Mouse (Mus musculus) midbrain, embryonic 15.5 days (tissue): ENCODE data around the gene Brd3. TPM values are rescaled to one million over a fixed set of nuclear protein-coding genes. Genes with fewer than 3 reads are reported as not detected.
A peak's percentile ranks its signal among the peaks of the same experiment; 100 is the strongest.

Experiments
- ATAC-seq: fragments of 200-750 bp; cut with Nextera tagmentation; replicated peaks from 2 replicates; pipeline ENCODE4 v1.8.0; 2017; ENCODE audit warnings: moderate TSS enrichment
- H3K27ac ChIP-seq: fragments of 300-500 bp; sonication (generic); 2 replicates; pipeline ENCODE4 v1.5.1; 2015; ENCODE audit warnings: mild to moderate bottlenecking, inconsistent platforms
- H3K27me3 ChIP-seq: fragments of 300-500 bp; sonication (generic); replicated peaks from 2 replicates; pipeline ENCODE4 v1.6.1; 2015; ENCODE audit warnings: inconsistent platforms
- H3K36me3 ChIP-seq: fragments of 300-500 bp; sonication (generic); replicated peaks from 2 replicates; pipeline ENCODE4 v1.6.1; 2015; ENCODE audit warnings: inconsistent platforms
- H3K4me1 ChIP-seq: fragments of 300-500 bp; sonication (generic); 2 replicates; pipeline ENCODE4 v1.6.1; 2015; ENCODE audit warnings: inconsistent platforms
- H3K4me2 ChIP-seq: fragments of 300-500 bp; sonication (generic); 2 replicates; pipeline ENCODE4 v1.6.1; 2015; ENCODE audit warnings: inconsistent platforms, mild to moderate bottlenecking, moderate library complexity
- H3K4me3 ChIP-seq: fragments of 300-500 bp; sonication (generic); 2 replicates; pipeline ENCODE4 v1.5.1; 2015; ENCODE audit warnings: mild to moderate bottlenecking, inconsistent platforms
- H3K9ac ChIP-seq: fragments of 300-500 bp; sonication (generic); 2 replicates; pipeline ENCODE4 v1.6.1; 2015; ENCODE audit warnings: mild to moderate bottlenecking, inconsistent platforms
- H3K9me3 ChIP-seq: fragments of 300-500 bp; sonication (generic); 2 replicates; pipeline ENCODE4 v1.6.1; 2016; ENCODE audit warnings: inconsistent platforms
- WGBS: fragments of 180-500 bp; shearing (Covaris S2); methylation state at CpG from one replicate; pipeline ENCODE4 v1.1.7; 2015; ENCODE audit warnings: mixed read lengths; 5-methylcytosine and 5-hydroxymethylcytosine counted together
- polyA plus RNA-seq: library from polyadenylated mRNA; unstranded; fragments of >200 nt; fragmentation: Nextera tagmentation; extraction: Ambion mirVana; gene quantifications from 2 replicates; pipeline ENCODE4 v1.2.1, GENCODE M21; 2015

The Brd3 gene
- polyA plus RNA-seq, 1 experiment from 2014 or later = 137 TPM

GRCm38 (mm10) chr2:27476303-27477192 is 30.9 kb downstream of the Brd3 start:
- Histone ChIP-seq H3K9ac (peak overlapping the region; percentile 71), H3K36me3 (no peaks in the 10 kb centered on the region), H3K9me3 (no peaks in the 10 kb centered on the region), H3K4me1 (peaks cover 37% of the 10 kb centered on the region), H3K4me2 (peak overlapping the region; percentile 78), H3K4me3 (peak overlapping the region; percentile 78), H3K27me3 (no peaks in the 10 kb centered on the region), H3K27ac (peak overlapping the region; percentile 91)
- ATAC-seq = no peak
- WGBS = 27% methylated on average over 11 of the region's 11 CpGs

DNA sequence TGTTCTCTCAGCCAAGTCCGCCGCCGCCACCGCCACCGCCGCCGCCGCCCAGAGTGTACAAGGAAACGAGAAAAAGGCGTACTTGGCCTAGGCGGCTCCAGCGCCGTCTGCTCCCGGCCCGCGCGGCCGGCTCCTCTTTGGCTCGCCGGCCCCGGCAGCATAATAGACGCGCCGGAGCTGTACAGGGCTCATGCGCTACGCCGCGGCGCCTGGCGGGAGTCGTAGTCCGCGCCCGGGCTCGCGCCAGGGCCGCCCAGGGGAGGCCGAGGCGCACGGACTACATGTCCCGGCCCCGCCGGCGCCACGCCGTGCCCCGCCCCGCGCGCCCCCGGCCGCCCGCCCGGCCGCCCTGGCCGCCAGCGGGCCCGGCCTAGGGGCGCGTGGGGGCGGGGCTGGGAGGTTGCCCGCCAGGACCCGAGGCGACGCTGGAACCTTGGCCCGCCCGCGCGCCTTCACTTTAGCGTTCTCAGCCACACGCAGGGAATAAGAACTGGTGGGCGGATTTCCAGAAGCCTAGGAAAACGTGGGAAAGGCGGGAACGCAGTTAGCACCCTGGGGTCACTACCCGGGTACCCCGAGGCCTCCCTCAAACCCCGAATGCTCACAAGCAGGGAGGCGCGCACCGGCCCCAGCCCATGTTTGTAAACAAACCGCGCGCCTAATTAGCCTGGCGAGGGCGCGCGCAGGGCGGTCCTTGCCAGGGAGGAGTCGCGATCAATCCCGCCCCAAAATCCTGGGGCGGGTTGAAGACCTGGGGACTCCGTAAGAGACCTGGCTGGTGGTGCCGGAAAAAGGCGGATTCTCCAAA is 31.8 kb downstream of the Brd3 start:
- no peaks in the 10 kb centered on the region for H3K27me3 ChIP-seq
- no peaks in the 10 kb centered on the region for H3K9me3 ChIP-seq
- peak overlapping the region; percentile 78 for H3K4me3 ChIP-seq
- ATAC-seq = peak; percentile 99
- H3K9ac ChIP-seq = peak overlapping the region; percentile 88
- H3K4me1 ChIP-seq = peaks cover 45% of the 10 kb centered on the region
- peak overlapping the region; percentile 96 for H3K27ac ChIP-seq
- no peaks in the 10 kb centered on the region for H3K36me3 ChIP-seq
- under 1% methylated on average over 75 of the region's 96 CpGs for WGBS
- peak overlapping the region; percentile 96 for H3K4me2 ChIP-seq

DNA sequence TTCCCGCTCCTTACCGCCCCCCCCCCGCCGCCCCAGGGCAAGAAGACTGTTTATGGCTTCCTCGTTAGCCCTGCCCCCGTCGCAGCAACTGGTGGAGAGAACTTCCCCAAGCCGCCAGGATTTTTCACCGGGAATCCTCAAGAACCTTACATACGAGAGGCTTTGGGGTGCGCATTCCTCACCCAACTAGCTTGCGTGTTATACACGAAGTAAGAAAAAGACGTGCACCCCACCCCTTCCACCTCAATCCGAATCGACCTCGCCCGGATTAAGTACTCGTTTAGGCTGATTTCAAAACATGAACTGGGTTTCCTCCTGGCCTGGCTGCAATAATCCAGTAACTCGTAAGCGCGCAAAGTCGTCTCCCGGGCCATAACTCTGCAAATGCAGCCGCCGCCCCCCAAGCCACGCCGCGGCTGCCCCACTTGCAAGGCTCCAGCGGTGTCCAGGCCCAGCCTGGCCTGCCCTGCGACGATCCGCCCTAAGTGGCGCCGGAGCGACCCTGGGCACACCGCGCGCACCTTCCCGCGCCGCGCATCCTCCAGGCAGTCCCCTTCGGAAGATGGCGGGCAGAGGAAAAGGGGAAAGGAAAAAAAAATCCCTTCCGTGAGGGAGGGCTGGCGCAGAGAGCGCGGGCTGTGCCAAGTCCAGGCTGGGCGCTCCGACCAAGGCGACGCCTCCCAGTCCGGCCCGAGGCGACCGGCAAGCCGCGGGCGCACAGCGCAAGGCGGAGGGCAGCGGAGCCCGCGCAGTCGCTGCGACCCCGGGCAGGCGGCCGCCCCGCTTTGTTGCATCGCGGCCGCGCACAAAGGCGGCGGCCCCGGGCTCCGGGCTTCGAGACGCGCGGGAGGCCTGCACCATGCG is 32.6 kb downstream of the Brd3 start:
- Histone ChIP-seq H3K4me2 (peak overlapping the region; percentile 96), H3K9ac (peak overlapping the region; percentile 88), H3K4me1 (peaks cover 54% of the 10 kb centered on the region), H3K27me3 (no peaks in the 10 kb centered on the region), H3K27ac (peak overlapping the region; percentile 96), H3K36me3 (no peaks in the 10 kb centered on the region), H3K4me3 (peak overlapping the region; percentile 78), H3K9me3 (no peaks in the 10 kb centered on the region)
- WGBS = under 1% methylated on average over 79 of the region's 84 CpGs
- peak; percentile 65 for ATAC-seq

- Histone ChIP-seq H3K36me3 (no peaks in the 10 kb centered on the region), H3K27me3 (no peaks in the 10 kb centered on the region), H3K9ac (peak overlapping the region; percentile 88), H3K4me2 (peak overlapping the region; percentile 96), H3K27ac (no peak overlapping the region), H3K4me3 (peak overlapping the region; percentile 78), H3K9me3 (no peaks in the 10 kb centered on the region), H3K4me1 (peaks cover 63% of the 10 kb centered on the region)
- ATAC-seq = no peak
- 33% methylated on average over 4 of the region's 4 CpGs for WGBS
Observed at GRCm38 (mm10) chr2:27473911-27474310, 33.6 kb downstream of the Brd3 start.

DNA sequence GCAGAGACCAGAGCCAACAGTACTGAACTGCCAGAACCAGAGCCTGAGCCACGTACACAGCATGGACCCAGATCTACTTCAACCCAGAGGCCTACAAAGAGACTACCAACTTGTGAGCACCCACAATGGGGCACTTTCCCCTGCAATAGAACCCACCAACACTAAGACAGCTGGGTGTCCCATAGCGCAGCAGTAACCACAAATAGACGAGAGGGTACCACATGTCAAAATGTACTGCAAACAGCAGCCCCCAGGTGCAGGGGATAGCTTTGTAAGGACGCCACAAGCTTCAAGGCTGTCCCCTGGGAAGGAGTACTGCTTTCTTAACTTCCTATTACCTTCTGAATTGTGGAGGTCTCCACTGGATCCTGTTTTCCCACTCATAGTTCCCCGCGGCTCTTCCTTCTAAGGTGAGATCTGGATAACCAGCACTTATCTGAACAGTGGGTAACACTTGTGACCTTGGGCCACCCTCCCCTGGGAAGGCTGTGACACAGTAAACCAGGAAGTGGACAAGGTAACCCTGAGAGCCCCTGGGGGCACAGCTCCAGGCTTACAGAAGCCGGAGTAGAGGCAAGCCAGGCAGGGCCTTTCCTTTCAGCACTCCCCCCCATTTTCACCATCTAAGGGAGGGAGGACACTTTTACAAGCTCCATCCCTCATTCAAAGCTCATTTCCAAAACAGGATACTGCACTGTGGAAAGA is 34.2 kb downstream of the Brd3 start:
- Histone ChIP-seq H3K4me1 (peaks cover 67% of the 10 kb centered on the region), H3K4me3 (peak overlapping the region; percentile 78), H3K36me3 (no peaks in the 10 kb centered on the region), H3K9me3 (no peaks in the 10 kb centered on the region), H3K4me2 (peak overlapping the region; percentile 96), H3K9ac (peak overlapping the region; percentile 88), H3K27me3 (no peaks in the 10 kb centered on the region), H3K27ac (no peak overlapping the region)
- WGBS = 69% methylated on average over 7 of the region's 7 CpGs
- ATAC-seq = no peak

DNA sequence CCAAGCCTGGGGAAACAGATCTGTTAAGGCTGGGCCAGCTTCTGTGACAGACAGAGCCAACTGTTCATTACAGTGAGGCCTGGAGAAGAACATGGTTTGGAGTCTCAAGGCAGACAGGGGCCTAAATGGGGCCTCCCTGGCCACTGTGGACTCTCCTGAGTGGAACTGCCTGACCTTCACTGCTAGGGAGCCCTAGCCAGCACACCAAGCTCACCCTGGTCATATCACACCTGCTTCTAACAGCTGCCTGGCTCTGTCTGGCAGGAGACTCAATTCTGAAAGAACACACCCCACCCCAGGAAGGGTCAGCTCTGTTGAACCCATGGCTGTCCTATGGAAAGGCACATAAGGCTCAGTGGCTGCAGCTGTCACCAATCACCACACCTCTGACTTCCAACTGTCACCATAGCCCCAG is 36.3 kb downstream of the Brd3 start:
- Histone ChIP-seq H3K4me3 (no peak overlapping the region), H3K4me1 (peaks cover 60% of the 10 kb centered on the region), H3K27ac (no peak overlapping the region), H3K9me3 (no peaks in the 10 kb centered on the region), H3K4me2 (no peak overlapping the region), H3K27me3 (no peaks in the 10 kb centered on the region), H3K9ac (no peak overlapping the region), H3K36me3 (no peaks in the 10 kb centered on the region; the same call in 1 of the 2 replicates)
- no peak for ATAC-seq

DNA sequence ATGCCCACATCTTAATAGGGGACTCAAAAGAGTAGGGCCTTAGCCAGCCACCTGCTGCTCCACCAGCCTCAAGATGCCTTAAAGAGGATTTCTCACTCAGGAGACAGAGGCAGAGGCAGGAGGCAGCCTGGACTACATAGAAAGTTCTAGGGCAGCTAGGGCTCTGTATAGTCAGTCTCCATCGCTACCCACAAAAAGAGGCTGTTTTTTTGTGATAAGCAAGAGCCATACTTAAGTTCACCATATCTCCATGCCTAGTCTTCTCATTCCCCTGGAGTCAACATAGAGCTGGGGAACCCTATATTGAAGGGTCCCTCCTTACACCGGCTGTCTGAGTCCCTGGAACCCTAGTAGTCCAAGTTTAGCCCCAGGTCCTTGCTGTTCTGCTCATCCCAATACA is 36.9 kb downstream of the Brd3 start:
- ATAC-seq = no peak
- no peak overlapping the region for H3K4me3 ChIP-seq
- no peak overlapping the region for H3K4me2 ChIP-seq
- H3K36me3 ChIP-seq = peaks cover 1% of the 10 kb centered on the region; the same call in 1 of the 2 replicates
- no peaks in the 10 kb centered on the region for H3K27me3 ChIP-seq
- 92% methylated on average over 2 of the region's 2 CpGs for WGBS
- H3K9ac ChIP-seq = no peak overlapping the region
- no peaks in the 10 kb centered on the region for H3K9me3 ChIP-seq
- peaks cover 59% of the 10 kb centered on the region for H3K4me1 ChIP-seq
- H3K27ac ChIP-seq = no peak overlapping the region

- H3K9me3 ChIP-seq = no peaks in the 10 kb centered on the region
- 73% methylated on average over 3 of the region's 3 CpGs for WGBS
- no peak overlapping the region for H3K4me3 ChIP-seq
- peaks cover 2% of the 10 kb centered on the region; the same call in 1 of the 2 replicates for H3K36me3 ChIP-seq
- no peak overlapping the region for H3K27ac ChIP-seq
- peaks cover 59% of the 10 kb centered on the region for H3K4me1 ChIP-seq
- no peak overlapping the region for H3K4me2 ChIP-seq
- ATAC-seq = no peak
- H3K27me3 ChIP-seq = no peaks in the 10 kb centered on the region
- no peak overlapping the region for H3K9ac ChIP-seq
Observed at GRCm38 (mm10) chr2:27469991-27470355, 37.5 kb downstream of the Brd3 start.

GRCm38 (mm10) chr2:27469292-27469990 is 38.0 kb downstream of the Brd3 start:
- ATAC-seq = no peak
- Histone ChIP-seq H3K4me1 (peaks cover 59% of the 10 kb centered on the region), H3K27ac (no peak overlapping the region), H3K4me3 (no peak overlapping the region), H3K36me3 (peaks cover 2% of the 10 kb centered on the region; the same call in 1 of the 2 replicates), H3K9me3 (no peaks in the 10 kb centered on the region), H3K4me2 (no peak overlapping the region), H3K9ac (no peak overlapping the region), H3K27me3 (no peaks in the 10 kb centered on the region)
- 87% methylated on average over 4 of the region's 4 CpGs for WGBS

GRCm38 (mm10) chr2:27462901-27463300 is 44.6 kb downstream of the Brd3 start:
- 90% methylated on average over 4 of the region's 4 CpGs for WGBS
- Histone ChIP-seq H3K27ac (no peak overlapping the region), H3K4me1 (no peaks in the 10 kb centered on the region), H3K4me3 (no peak overlapping the region), H3K36me3 (peaks cover 51% of the 10 kb centered on the region), H3K4me2 (no peak overlapping the region), H3K9ac (no peak overlapping the region), H3K27me3 (no peaks in the 10 kb centered on the region), H3K9me3 (no peaks in the 10 kb centered on the region)
- no peak for ATAC-seq
